Mouse (Mus musculus) forebrain, embryonic 13.5 days (tissue): ENCODE measurements around the gene Snrpn. TPM values are rescaled to one million over a fixed set of nuclear protein-coding genes. Genes with fewer than 3 reads are reported as not detected.

Experiments used
- ATAC-seq: fragments of 200-750 bp; cut with Nextera tagmentation; 2 replicates; pipeline ENCODE4 v1.8.0; 2017
- H3K27ac ChIP-seq: fragments of 300-500 bp; sonication (generic); 2 replicates; pipeline ENCODE4 v1.5.1; 2015; ENCODE audit warnings: inconsistent platforms, mild to moderate bottlenecking, moderate library complexity
- H3K27me3 ChIP-seq: fragments of 300-500 bp; sonication (generic); 2 replicates; pipeline ENCODE4 v1.6.1; 2015; ENCODE audit warnings: mild to moderate bottlenecking, inconsistent platforms
- H3K36me3 ChIP-seq: fragments of 300-500 bp; sonication (generic); 2 replicates; pipeline ENCODE4 v1.6.1; 2015; ENCODE audit warnings: mild to moderate bottlenecking, inconsistent platforms; ENCODE audit not compliant: poor library complexity, severe bottlenecking
- H3K4me1 ChIP-seq: fragments of 300-500 bp; sonication (generic); 2 replicates; pipeline ENCODE4 v1.6.1; 2015; ENCODE audit warnings: inconsistent platforms
- H3K4me2 ChIP-seq: fragments of 300-500 bp; sonication (generic); 2 replicates; pipeline ENCODE4 v1.6.1; 2015; ENCODE audit warnings: inconsistent platforms, mild to moderate bottlenecking, moderate library complexity
- H3K4me3 ChIP-seq: fragments of 300-500 bp; sonication (generic); 2 replicates; pipeline ENCODE4 v1.5.1; 2015; ENCODE audit warnings: mild to moderate bottlenecking, inconsistent platforms
- H3K9ac ChIP-seq: fragments of 300-500 bp; sonication (generic); 2 replicates; pipeline ENCODE4 v1.6.1; 2015; ENCODE audit warnings: mild to moderate bottlenecking, inconsistent platforms
- H3K9me3 ChIP-seq: fragments of 300-500 bp; sonication (generic); replicated peaks from 2 replicates; pipeline ENCODE4 v1.6.1; 2016; ENCODE audit warnings: inconsistent platforms
- WGBS: fragments of 180-500 bp; shearing (Covaris S2); methylation state at CpG from one replicate; pipeline ENCODE4 v1.1.7; 2015; 5-methylcytosine and 5-hydroxymethylcytosine counted together
- polyA plus RNA-seq: library from polyadenylated mRNA; unstranded; fragments of >200 nt; fragmentation: Nextera tagmentation; extraction: Ambion mirVana; gene quantifications from 2 replicates; pipeline ENCODE4 v1.2.1, GENCODE M21; 2015

Snrpn gene
- polyA plus RNA-seq, 1 experiment from 2014 or later: 361 TPM

- no peaks in the 10 kb centered on the region for H3K27me3 ChIP-seq
- ATAC-seq: no peak
- H3K9ac ChIP-seq: no peak overlapping the region
- H3K27ac ChIP-seq: no peak overlapping the region
- H3K9me3 ChIP-seq: peaks cover 16% of the 10 kb centered on the region
- H3K36me3 ChIP-seq: no peaks in the 10 kb centered on the region
- no peaks in the 10 kb centered on the region for H3K4me1 ChIP-seq
- H3K4me2 ChIP-seq: no peak overlapping the region
- H3K4me3 ChIP-seq: no peak overlapping the region
- 41% methylated on average over 2 of the region's 2 CpGs for WGBS
Measured at GRCm38 (mm10) chr7:60006262-60006661, 133.8 kb downstream of the Snrpn start.

DNA sequence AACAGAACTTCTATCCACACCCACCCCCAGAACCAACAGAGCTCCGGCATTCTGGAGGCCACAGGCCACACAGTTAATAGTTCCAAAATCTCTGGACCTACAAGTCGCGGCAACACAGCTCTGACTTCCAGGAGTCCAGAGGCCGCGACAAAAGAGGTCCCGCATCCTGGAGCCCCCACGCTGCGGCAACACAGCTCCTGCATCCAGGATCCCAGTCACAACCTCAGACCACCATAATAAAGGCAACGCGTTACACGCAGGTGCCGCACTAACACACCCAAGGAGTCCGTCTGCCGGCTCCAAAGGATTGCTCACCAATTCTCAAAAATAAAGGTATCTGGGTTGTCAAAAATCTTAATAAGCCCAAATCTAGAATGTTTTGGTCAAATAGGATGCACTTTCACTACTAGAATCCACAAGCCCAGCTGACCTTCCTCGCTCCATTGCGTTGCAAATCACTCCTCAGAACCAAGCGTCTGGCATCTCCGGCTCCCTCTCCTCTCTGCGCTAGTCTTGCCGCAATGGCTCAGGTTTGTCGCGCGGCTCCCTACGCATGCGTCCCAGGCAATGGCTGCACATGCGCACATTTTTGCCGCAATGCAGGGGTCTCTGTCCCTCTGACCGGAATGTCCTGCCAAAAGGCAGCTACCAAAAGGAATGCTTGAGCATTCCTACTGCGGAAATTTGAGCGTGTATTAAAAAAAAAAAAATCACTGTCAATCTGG lies 135.3 kb downstream of the Snrpn start, which contains the start of the genes Snurf and Gm38393:
Gene Snurf (minus strand): TSS at position 444 of the 725 bp plus-strand sequence.
Gene Gm38393 (minus strand): TSS at position 459 of the 725 bp plus-strand sequence.
- peak within 1 kb of the TSS; percentile 58 for H3K4me2 ChIP-seq
- H3K9ac ChIP-seq: peak within 1 kb of the TSS; percentile 75
- peaks cover 16% of the 10 kb centered on the region for H3K9me3 ChIP-seq
- no peaks in the 10 kb centered on the region for H3K4me1 ChIP-seq
- 46% methylated on average over 30 of the region's 30 CpGs for WGBS
- peak; percentile 79 for ATAC-seq
- H3K27me3 ChIP-seq: no peaks in the 10 kb centered on the region
- peak within 1 kb of the TSS; percentile 88 for H3K27ac ChIP-seq
- H3K36me3 ChIP-seq: no peaks in the 10 kb centered on the region
- peak within 1 kb of the TSS; percentile 62 for H3K4me3 ChIP-seq

DNA sequence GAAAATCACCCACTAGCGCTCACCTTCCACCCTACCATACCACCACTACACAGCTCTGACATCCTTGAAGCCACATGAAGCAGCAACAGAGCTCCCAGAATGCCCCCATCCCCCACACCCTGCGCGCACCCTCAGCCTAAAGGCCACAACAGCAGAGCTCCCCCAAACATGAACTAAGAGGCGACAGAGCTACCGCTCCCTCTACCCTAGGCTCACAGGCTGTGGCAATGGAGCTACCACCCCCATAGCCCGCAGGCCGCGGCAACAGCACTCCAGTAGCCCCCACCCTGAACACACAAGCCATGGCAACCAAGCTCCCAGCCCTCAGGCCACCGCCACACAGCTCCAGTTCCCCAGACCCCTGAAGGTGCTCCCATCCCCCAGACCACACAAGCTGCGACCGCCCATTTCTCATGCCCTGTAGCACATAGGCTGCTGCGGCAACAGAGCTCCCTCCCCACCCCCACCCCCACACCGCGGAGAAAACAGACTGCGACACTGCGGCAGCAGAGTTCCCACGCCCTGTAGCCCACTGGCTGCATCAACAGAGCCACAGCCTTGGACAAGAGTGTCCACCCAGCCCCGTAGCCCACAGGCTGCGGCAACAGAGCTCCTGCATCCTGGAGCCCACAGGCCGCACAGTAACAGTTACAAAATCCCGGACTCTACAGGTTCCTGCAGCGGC lies 136.0 kb downstream of the Snrpn start:
- Histone ChIP-seq H3K4me3 (peak overlapping the region; percentile 62), H3K36me3 (no peaks in the 10 kb centered on the region), H3K27ac (peak overlapping the region; percentile 88), H3K4me1 (no peaks in the 10 kb centered on the region), H3K9me3 (peaks cover 16% of the 10 kb centered on the region), H3K9ac (peak overlapping the region; percentile 75), H3K4me2 (peak overlapping the region; percentile 58), H3K27me3 (no peaks in the 10 kb centered on the region)
- WGBS: 47% methylated on average over 22 of the region's 22 CpGs
- ATAC-seq: peak; percentile 88

DNA sequence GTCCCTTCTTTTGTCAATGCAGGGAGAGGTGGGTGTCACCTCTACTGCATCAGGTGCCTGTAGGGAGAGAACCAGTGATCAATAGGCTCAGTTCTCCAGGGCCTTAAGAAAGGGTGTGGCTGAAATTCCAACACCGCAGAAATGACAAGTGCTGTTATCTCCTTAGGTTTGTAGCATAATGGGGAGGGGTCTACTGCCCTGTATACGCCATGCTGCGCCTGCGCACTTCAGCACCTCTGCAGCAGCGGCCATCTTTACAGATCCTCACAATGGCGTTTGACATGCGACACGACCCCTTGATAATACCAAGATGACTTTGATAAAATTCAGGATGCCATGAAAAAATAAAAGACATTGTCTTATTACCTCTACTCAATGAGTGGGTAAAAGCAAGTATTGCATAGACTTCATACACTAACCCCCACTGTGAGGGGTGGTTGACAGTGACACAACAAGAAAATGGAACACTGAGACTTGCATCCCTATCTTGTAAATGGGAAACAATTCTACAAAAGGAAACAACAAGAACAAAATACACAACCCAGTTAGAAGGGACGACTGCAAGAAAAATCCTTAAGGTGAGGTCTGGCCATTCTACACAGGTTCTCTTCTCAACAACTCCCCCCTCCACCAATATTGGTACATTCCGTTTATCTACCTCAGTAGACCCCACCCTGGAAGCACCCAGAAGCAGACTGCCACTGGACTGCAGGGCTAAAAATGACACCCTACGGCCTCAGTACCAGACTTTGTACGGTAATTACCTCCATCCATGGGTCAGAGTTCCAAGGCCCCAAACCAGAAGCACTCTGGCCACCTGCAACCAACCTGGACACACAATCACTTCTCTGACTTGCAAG lies 136.8 kb downstream of the Snrpn start:
- Histone ChIP-seq H3K4me1 (no peaks in the 10 kb centered on the region), H3K27ac (peak overlapping the region; percentile 88), H3K9ac (peak overlapping the region; percentile 75), H3K36me3 (no peaks in the 10 kb centered on the region), H3K4me2 (peak overlapping the region; percentile 58), H3K27me3 (no peaks in the 10 kb centered on the region), H3K9me3 (peaks cover 16% of the 10 kb centered on the region), H3K4me3 (peak overlapping the region; percentile 62)
- peak; percentile 81 for ATAC-seq
- 46% methylated on average over 12 of the region's 12 CpGs for WGBS

GRCm38 (mm10) chr7:59978646-59979045 lies 161.4 kb downstream of the Snrpn start:
- ATAC-seq: no peak
- no peaks in the 10 kb centered on the region for H3K27me3 ChIP-seq
- H3K27ac ChIP-seq: no peak overlapping the region

More at GRCm38 (mm10) chr7:59978646-59979045, 161.4 kb downstream of the Snrpn start:
- Histone ChIP-seq H3K9me3 (no peaks in the 10 kb centered on the region), H3K36me3 (peaks cover 13% of the 10 kb centered on the region), H3K4me1 (no peaks in the 10 kb centered on the region), H3K4me3 (no peak overlapping the region), H3K4me2 (no peak overlapping the region), H3K9ac (no peak overlapping the region)
- WGBS: 80% methylated on average over 1 of the region's 1 CpGs

Other genes starting within 250 kb of the Snrpn start
- 278 and 291 TPM in 2 replicates for gene Snurf, start 135.2 kb downstream of the Snrpn start, polyA plus RNA-seq
- 3.1 and 4.9 TPM in 2 replicates for gene Gm38393, start 135.2 kb downstream of the Snrpn start, polyA plus RNA-seq